In genomic region chr7:110688884-110689681, GRCm38 (mm10) we compare ENCODE assay signal across 8 mouse cellular contexts.
DNase-seq lines count a peak whose midpoint lies in the region; ATAC-seq and TF ChIP-seq lines count a peak whose summit lies in the region.
"Had no signal": no experiment of that assay in that cellular context is flagged by ENCODE, and none has a peak within 500 bp of the region (broad histone marks: within the 10 kb centered on the region; RNA-seq: fewer than 3 reads in every experiment).

No protein-coding gene starts in this region.

- no peak for TF ChIP-seq CTCF in E14TG2a.4 (conservative IDR thresholded peaks at IDR 0.05; ENCODE audit: low read length)

- no peaks in the 10 kb centered on the region for H3K9me3 ChIP-seq in E14TG2a.4 (ENCODE audit: low read length)
- H3K9me3 ChIP-seq: hindbrain, embryonic 15.5 days had no signal

- peak; percentile 62 for DNase-seq in adrenal gland, adult 8-10 months
- DNase-seq in kidney, adult 8-10 months: peak; percentile 73 to 74
- DNase-seq in lung, postnatal 10 days: peak; percentile 91
- DNase-seq in splenic B cell, adult 2 months (ENCODE audit: low read depth, low spot score): peak; percentile 69
- DNase-seq in c-Kit-positive CD71-positive TER-119-positive erythroid progenitor cells, embryonic 14.5 days (ENCODE audit: low spot score): no peak

- H3K4me3 ChIP-seq in E14TG2a.4 (replicated peaks; ENCODE audit: low read length): peak overlapping the region; percentile 60
- H3K4me3 ChIP-seq: hindbrain, embryonic 15.5 days had no signal

- peak; percentile 97 for ATAC-seq in granulocyte monocyte progenitor cell, adult 5-6 weeks (replicated peaks; ENCODE audit: poor library complexity, severe bottlenecking)

- peaks cover 18% of the 10 kb centered on the region for H3K4me1 ChIP-seq in E14TG2a.4 (replicated peaks; ENCODE audit: low read depth, low read length)
- H3K4me1 ChIP-seq: hindbrain, embryonic 15.5 days had no signal

- H3K36me3 ChIP-seq in E14TG2a.4 (ENCODE audit: insufficient read depth, low read length): no peaks in the 10 kb centered on the region
- no peaks in the 10 kb centered on the region for H3K36me3 ChIP-seq in splenic B cell, adult 2 months (ENCODE audit: control insufficient read depth, insufficient read depth, low read length, poor library complexity, severe bottlenecking)

- H3K27me3 ChIP-seq in E14TG2a.4 (ENCODE audit: insufficient read depth, low read length): no peaks in the 10 kb centered on the region
- H3K27me3 ChIP-seq in splenic B cell, adult 2 months (ENCODE audit: control insufficient read depth, insufficient read depth, low read length, poor library complexity, severe bottlenecking): no peaks in the 10 kb centered on the region
- H3K27me3 ChIP-seq: hindbrain, embryonic 15.5 days had no signal
